Mouse (Mus musculus) thymus, adult 2 months (tissue): ENCODE data around the gene S100a14.

Experiments
- CTCF ChIP-seq: fragments of 200-500 bp; IDR thresholded peaks from 2 replicates; pipeline ENCODE4 v1.5.1; 2012; ENCODE audit warnings: mild to moderate bottlenecking, control low read depth, low read length, moderate library complexity, borderline replicate concordance; ENCODE audit not compliant: control insufficient read depth, poor library complexity, insufficient read depth; ENCODE audit errors: extremely low read depth
- POLR2A ChIP-seq: fragments of 200-500 bp; IDR thresholded peaks from 2 replicates; pipeline ENCODE4 v1.6.1; 2012; ENCODE audit warnings: mild to moderate bottlenecking, low read length, control low read depth, moderate library complexity; ENCODE audit not compliant: control insufficient read depth, poor library complexity, insufficient read depth; ENCODE audit errors: extremely low read depth

DNA sequence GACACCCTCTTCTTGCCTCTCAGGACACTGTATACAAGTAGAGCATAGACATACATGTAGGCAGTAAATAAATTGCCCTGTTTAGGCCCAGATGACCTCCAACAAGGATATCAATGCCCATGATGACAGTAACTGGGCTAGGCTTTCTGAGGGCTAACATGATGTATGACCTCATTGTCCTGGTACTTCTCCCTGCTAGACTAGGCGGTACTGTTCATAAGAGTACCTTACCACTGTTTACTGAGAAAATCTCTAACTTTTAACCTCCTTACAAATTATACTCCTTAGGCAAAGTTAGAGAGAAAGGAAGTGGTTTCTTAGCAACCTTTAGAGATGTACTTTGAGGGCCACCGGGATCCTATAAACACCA, 23.8 kb downstream of the S100a14 start:
- TF ChIP-seq CTCF (no peak), POLR2A (no peak)
